Mouse (Mus musculus): ENCODE data around the gene Ptpn11. TPM values are rescaled to one million over a fixed set of nuclear protein-coding genes. Genes with fewer than 3 reads are reported as not detected.

Gene Ptpn11
- polyA plus RNA-seq, 1 experiment from 2014 or later, result 20.1 TPM

- H3K4me2 ChIP-seq (replicated peaks), result no peak overlapping the region
- no peak overlapping the region for H3K9ac ChIP-seq
- 78% methylated on average over 3 of the region's 3 CpGs for WGBS
- ATAC-seq, result no peak
- H3K27ac ChIP-seq, result no peak overlapping the region
- H3K4me1 ChIP-seq (replicated peaks), result no peaks in the 10 kb centered on the region
- no peak overlapping the region for H3K4me3 ChIP-seq (replicated peaks)
- no peaks in the 10 kb centered on the region for H3K27me3 ChIP-seq (replicated peaks)
- no peaks in the 10 kb centered on the region for H3K9me3 ChIP-seq
- peaks cover 28% of the 10 kb centered on the region for H3K36me3 ChIP-seq
Observed at GRCm38 (mm10) chr5:121131801-121132200, 59.4 kb downstream of the Ptpn11 start.

- Histone ChIP-seq H3K27me3 (replicated peaks) (no peaks in the 10 kb centered on the region), H3K9ac (no peak overlapping the region), H3K4me1 (replicated peaks) (no peaks in the 10 kb centered on the region), H3K27ac (no peak overlapping the region), H3K36me3 (peaks cover 12% of the 10 kb centered on the region; the same call in 1 of the 2 replicates), H3K9me3 (no peaks in the 10 kb centered on the region), H3K4me3 (replicated peaks) (no peak overlapping the region), H3K4me2 (replicated peaks) (no peak overlapping the region)
- WGBS, result 89% methylated on average over 5 of the region's 5 CpGs
- no peak for ATAC-seq
Observed at GRCm38 (mm10) chr5:121129254-121129653, 61.9 kb downstream of the Ptpn11 start.

- no peak overlapping the region for H3K4me3 ChIP-seq (replicated peaks)
- no peaks in the 10 kb centered on the region for H3K27me3 ChIP-seq (replicated peaks)
- H3K27ac ChIP-seq, result no peak overlapping the region
- no peak overlapping the region for H3K9ac ChIP-seq
- no peak for ATAC-seq
- H3K36me3 ChIP-seq, result 0 out of 2 replicates have a peak, but pooled peaks cover 3% of the 10 kb centered on the region
- H3K4me2 ChIP-seq (replicated peaks), result no peak overlapping the region
- 90% methylated on average over 2 of the region's 2 CpGs for WGBS
- no peaks in the 10 kb centered on the region for H3K4me1 ChIP-seq (replicated peaks)
- no peaks in the 10 kb centered on the region for H3K9me3 ChIP-seq
Observed at GRCm38 (mm10) chr5:121126051-121126450, 65.1 kb downstream of the Ptpn11 start.

GRCm38 (mm10) chr5:121125563-121125962 lies 65.6 kb downstream of the Ptpn11 start:
- Histone ChIP-seq H3K4me3 (replicated peaks) (no peak overlapping the region), H3K4me1 (replicated peaks) (no peaks in the 10 kb centered on the region), H3K27me3 (replicated peaks) (no peaks in the 10 kb centered on the region), H3K9ac (no peak overlapping the region), H3K36me3 (0 out of 2 replicates have a peak, but pooled peaks cover 3% of the 10 kb centered on the region), H3K4me2 (replicated peaks) (no peak overlapping the region), H3K27ac (no peak overlapping the region), H3K9me3 (no peaks in the 10 kb centered on the region)
- 86% methylated on average over 14 of the region's 14 CpGs for WGBS
- no peak for ATAC-seq

- Histone ChIP-seq H3K4me2 (replicated peaks) (no peak overlapping the region), H3K27me3 (replicated peaks) (no peaks in the 10 kb centered on the region), H3K27ac (no peak overlapping the region), H3K4me1 (replicated peaks) (no peaks in the 10 kb centered on the region), H3K9ac (no peak overlapping the region), H3K4me3 (replicated peaks) (no peak overlapping the region), H3K36me3 (no peaks in the 10 kb centered on the region), H3K9me3 (no peaks in the 10 kb centered on the region)
- WGBS, result 53% methylated on average over 5 of the region's 5 CpGs
- ATAC-seq, result no peak
Observed at GRCm38 (mm10) chr5:121124208-121125185, 66.7 kb downstream of the Ptpn11 start.

GRCm38 (mm10) chr5:121123399-121123798 lies 67.8 kb downstream of the Ptpn11 start:
- Histone ChIP-seq H3K36me3 (no peaks in the 10 kb centered on the region), H3K4me2 (replicated peaks) (no peak overlapping the region), H3K27me3 (replicated peaks) (no peaks in the 10 kb centered on the region), H3K4me1 (replicated peaks) (0 out of 2 replicates have a peak, but pooled peaks cover under 1% of the 10 kb centered on the region), H3K9me3 (no peaks in the 10 kb centered on the region), H3K27ac (no peak overlapping the region), H3K4me3 (replicated peaks) (no peak overlapping the region), H3K9ac (no peak overlapping the region)
- no peak for ATAC-seq
- 66% methylated on average over 5 of the region's 5 CpGs for WGBS

- Histone ChIP-seq H3K4me2 (replicated peaks) (no peak overlapping the region), H3K4me3 (replicated peaks) (no peak overlapping the region), H3K4me1 (replicated peaks) (0 out of 2 replicates have a peak, but pooled peaks cover 7% of the 10 kb centered on the region), H3K36me3 (no peaks in the 10 kb centered on the region), H3K27me3 (replicated peaks) (no peaks in the 10 kb centered on the region), H3K9ac (no peak overlapping the region), H3K27ac (no peak overlapping the region), H3K9me3 (no peaks in the 10 kb centered on the region)
- 76% methylated on average over 3 of the region's 3 CpGs for WGBS
- no peak for ATAC-seq
Observed at GRCm38 (mm10) chr5:121122577-121122976, 68.6 kb downstream of the Ptpn11 start.

GRCm38 (mm10) chr5:121122036-121122435 lies 69.2 kb downstream of the Ptpn11 start:
- H3K4me2 ChIP-seq (replicated peaks), result no peak overlapping the region
- H3K9me3 ChIP-seq, result no peaks in the 10 kb centered on the region
- H3K4me1 ChIP-seq (replicated peaks), result 0 out of 2 replicates have a peak, but pooled peaks cover 7% of the 10 kb centered on the region
- H3K9ac ChIP-seq, result no peak overlapping the region
- no peaks in the 10 kb centered on the region for H3K36me3 ChIP-seq
- no peak overlapping the region for H3K27ac ChIP-seq
- no peak for ATAC-seq
- 91% methylated on average over 3 of the region's 3 CpGs for WGBS
- no peaks in the 10 kb centered on the region for H3K27me3 ChIP-seq (replicated peaks)
- no peak overlapping the region for H3K4me3 ChIP-seq (replicated peaks)

- no peak for ATAC-seq
- no peaks in the 10 kb centered on the region for H3K9me3 ChIP-seq
- H3K27me3 ChIP-seq (replicated peaks), result no peaks in the 10 kb centered on the region
- no peaks in the 10 kb centered on the region for H3K36me3 ChIP-seq
- no peak overlapping the region for H3K27ac ChIP-seq
- WGBS, result 63% methylated on average over 13 of the region's 13 CpGs
- no peak overlapping the region for H3K4me3 ChIP-seq (replicated peaks)
- no peak overlapping the region for H3K4me2 ChIP-seq (replicated peaks)
- no peak overlapping the region for H3K9ac ChIP-seq
- 0 out of 2 replicates have a peak, but pooled peaks cover 7% of the 10 kb centered on the region for H3K4me1 ChIP-seq (replicated peaks)
Observed at GRCm38 (mm10) chr5:121119331-121120034, 71.7 kb downstream of the Ptpn11 start.

GRCm38 (mm10) chr5:121118345-121118744 lies 72.9 kb downstream of the Ptpn11 start:
- Histone ChIP-seq H3K4me3 (replicated peaks) (no peak overlapping the region), H3K4me2 (replicated peaks) (no peak overlapping the region), H3K27ac (no peak overlapping the region), H3K9ac (no peak overlapping the region), H3K4me1 (replicated peaks) (0 out of 2 replicates have a peak, but pooled peaks cover 7% of the 10 kb centered on the region), H3K27me3 (replicated peaks) (no peaks in the 10 kb centered on the region), H3K36me3 (no peaks in the 10 kb centered on the region), H3K9me3 (no peaks in the 10 kb centered on the region)
- 30% methylated on average over 4 of the region's 4 CpGs for WGBS
- peak; percentile 43; the same call in 1 of the 2 replicates for ATAC-seq

GRCm38 (mm10) chr5:121116941-121117340 lies 74.3 kb downstream of the Ptpn11 start:
- Histone ChIP-seq H3K4me2 (replicated peaks) (no peak overlapping the region), H3K27ac (no peak overlapping the region), H3K4me3 (replicated peaks) (no peak overlapping the region), H3K9ac (no peak overlapping the region), H3K36me3 (no peaks in the 10 kb centered on the region), H3K27me3 (replicated peaks) (no peaks in the 10 kb centered on the region), H3K9me3 (no peaks in the 10 kb centered on the region), H3K4me1 (replicated peaks) (0 out of 2 replicates have a peak, but pooled peaks cover 7% of the 10 kb centered on the region)
- 73% methylated on average over 3 of the region's 3 CpGs for WGBS
- no peak for ATAC-seq
